Comparison of ENCODE assay signal across 9 mouse cellular contexts in the genomic region with DNA sequence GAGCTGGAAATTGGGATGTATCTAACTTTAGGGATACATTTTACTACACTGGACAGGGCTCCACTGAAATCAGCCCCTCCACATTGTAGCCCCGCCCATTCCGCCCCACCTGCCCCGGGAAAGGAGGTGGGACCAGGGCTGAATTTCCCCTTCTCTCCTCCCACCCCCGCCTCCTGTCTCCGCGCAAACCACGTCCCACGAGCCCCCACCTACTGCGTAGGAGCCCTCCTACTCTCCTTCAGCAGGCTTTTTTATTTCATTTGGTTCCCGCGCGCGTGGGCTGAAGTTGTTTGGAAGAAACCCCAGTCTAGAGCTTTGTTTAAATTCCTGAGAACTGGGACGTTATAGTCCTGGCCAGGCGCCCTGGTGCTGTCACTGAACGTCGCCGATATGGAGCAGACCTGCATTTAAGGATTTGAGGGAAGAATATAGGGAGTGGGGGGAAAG. TPM values are rescaled to one million over a fixed set of nuclear protein-coding genes. Genes with fewer than 3 reads are reported as not detected.
DNase-seq lines count a peak whose midpoint lies in the region; ATAC-seq and TF ChIP-seq lines count a peak whose summit lies in the region.
"Had no signal": no experiment of that assay in that cellular context is flagged by ENCODE, and none has a peak within 500 bp of the region (broad histone marks: within the 10 kb centered on the region; RNA-seq: fewer than 3 reads in every experiment).

No protein-coding gene starts in this region.

- peaks cover 4% of the 10 kb centered on the region for H3K4me1 ChIP-seq in liver, embryonic 11.5 days (replicated peaks; ENCODE audit: control insufficient read depth, insufficient read depth, low read length)
- peaks cover 47% of the 10 kb centered on the region for H3K4me1 ChIP-seq in embryonic facial prominence, embryonic 12.5 days
- H3K4me1 ChIP-seq in limb, embryonic 13.5 days = peaks cover 65% of the 10 kb centered on the region
- H3K4me1 ChIP-seq in olfactory bulb, adult 2 months (ENCODE audit: control insufficient read depth, insufficient read depth, low read length) = peaks cover 42% of the 10 kb centered on the region

- DNase-seq in liver, embryonic 11.5 days (ENCODE audit: low spot score) = no peak
- DNase-seq in liver = no peak
- no peak for DNase-seq in adrenal gland, postnatal 14 days
- DNase-seq in cerebellum, adult 18-20 months = no peak

- peaks cover 2% of the 10 kb centered on the region; the same call in 1 of the 2 replicates for H3K36me3 ChIP-seq in liver, embryonic 11.5 days (ENCODE audit: control insufficient read depth, insufficient read depth, low read length)
- peaks cover 26% of the 10 kb centered on the region for H3K36me3 ChIP-seq in embryonic facial prominence, embryonic 12.5 days
- peaks cover 42% of the 10 kb centered on the region for H3K36me3 ChIP-seq in limb, embryonic 13.5 days

- H3K4me3 ChIP-seq in liver, embryonic 11.5 days (ENCODE audit: low read depth, low read length) = peak overlapping the region; percentile 44
- peak overlapping the region; percentile 53 for H3K4me3 ChIP-seq in embryonic facial prominence, embryonic 12.5 days
- peak overlapping the region; percentile 66 for H3K4me3 ChIP-seq in limb, embryonic 13.5 days
- H3K4me3 ChIP-seq in olfactory bulb, adult 2 months (ENCODE audit: insufficient read depth, low read depth, low read length) = peak overlapping the region; percentile 19; the same call in 1 of the 2 replicates

- H3K4me2 ChIP-seq in liver, embryonic 11.5 days = peak overlapping the region; percentile 58
- peak overlapping the region; percentile 65 for H3K4me2 ChIP-seq in embryonic facial prominence, embryonic 12.5 days (replicated peaks)
- peak overlapping the region; percentile 89 for H3K4me2 ChIP-seq in limb, embryonic 13.5 days (replicated peaks)

- no peak for TF ChIP-seq CTCF in olfactory bulb, adult 2 months (IDR thresholded peaks at IDR 0.05; ENCODE audit: insufficient read depth, low read depth, low read length)

- no peak for TF ChIP-seq POLR2A in olfactory bulb, adult 2 months (IDR thresholded peaks at IDR 0.05; ENCODE audit: insufficient read depth, low read depth, low read length)

- peak overlapping the region; percentile 50; the same call in 1 of the 2 replicates for H3K9ac ChIP-seq in liver, embryonic 11.5 days (ENCODE audit: low read depth, low read length)
- H3K9ac ChIP-seq in embryonic facial prominence, embryonic 12.5 days = peak overlapping the region; percentile 54
- peak overlapping the region; percentile 90 for H3K9ac ChIP-seq in limb, embryonic 13.5 days

- H3K27ac ChIP-seq in liver, embryonic 11.5 days (ENCODE audit: low read depth, low read length) = 0 out of 2 replicates have a peak overlapping the region, but pooled peaks have one; percentile 14
- 0 out of 2 replicates have a peak overlapping the region, but pooled peaks have one; percentile 87 for H3K27ac ChIP-seq in embryonic facial prominence, embryonic 12.5 days
- H3K27ac ChIP-seq in limb, embryonic 13.5 days = peak overlapping the region; percentile 96
- H3K27ac ChIP-seq in olfactory bulb, adult 2 months (ENCODE audit: insufficient read depth, low read depth, low read length) = no peak overlapping the region

- ATAC-seq in liver, embryonic 11.5 days (replicated peaks; ENCODE audit: low FRiP score) = peak; percentile 53; the same call in 1 of the 2 replicates
- peak; percentile 8 for ATAC-seq in embryonic facial prominence, embryonic 12.5 days (ENCODE audit: insufficient number of reproducible peaks, insufficient read depth, low FRiP score, low TSS enrichment)
- peak; percentile 39 to 51; a peak in 2 of 4 replicates for ATAC-seq in hematopoietic stem cell, adult 5-6 weeks (replicated peaks in 1 of 2; ENCODE audit: insufficient read depth in 1 of 2, low FRiP score in 2 of 2, low TSS enrichment in 1 of 2, low read depth in 1 of 2, poor library complexity in 2 of 2, severe bottlenecking in 2 of 2)
- ATAC-seq in limb, embryonic 13.5 days (ENCODE audit: low FRiP score, low read depth) = peak; percentile 45

- peaks cover 78% of the 10 kb centered on the region for H3K27me3 ChIP-seq in liver, embryonic 11.5 days (replicated peaks; ENCODE audit: control insufficient read depth, insufficient read depth, low read length)
- peaks cover 6% of the 10 kb centered on the region for H3K27me3 ChIP-seq in embryonic facial prominence, embryonic 12.5 days
- peaks cover 3% of the 10 kb centered on the region; the same call in 1 of the 2 replicates for H3K27me3 ChIP-seq in limb, embryonic 13.5 days

- WGBS in liver, embryonic 11.5 days = 1% methylated on average over 18 of the region's 18 CpGs
- WGBS in embryonic facial prominence, embryonic 12.5 days = under 1% methylated on average over 18 of the region's 18 CpGs
- 2% methylated on average over 18 of the region's 18 CpGs for WGBS in limb, embryonic 13.5 days
- WGBS in olfactory bulb, adult 2 months = 2% methylated on average over 18 of the region's 18 CpGs

- H3K9me3 ChIP-seq in liver, embryonic 11.5 days (ENCODE audit: control insufficient read depth, low read length) = no peaks in the 10 kb centered on the region
- no peaks in the 10 kb centered on the region for H3K9me3 ChIP-seq in embryonic facial prominence, embryonic 12.5 days
- H3K9me3 ChIP-seq in limb, embryonic 13.5 days = no peaks in the 10 kb centered on the region

RNA-seq across cellular contexts. Expression of gene Col1a1, which starts 1.3 kb away (rescaled TPM):
- polyA plus RNA-seq in liver, embryonic 11.5 days (2014; fragmentation: Nextera tagmentation; extraction: Ambion mirVana) = 191 and 221 TPM in 2 replicates
- 512 and 623 TPM in 2 replicates for polyA plus RNA-seq in embryonic facial prominence, embryonic 12.5 days (2016; fragmentation: Nextera tagmentation; extraction: Ambion mirVana)
- not detected in 2 replicates for total RNA-seq in hematopoietic stem cell, adult 5-6 weeks (2017)
- 1,007 and 1,170 TPM in 2 replicates for polyA plus RNA-seq in limb, embryonic 13.5 days (2015; fragmentation: Nextera tagmentation; extraction: Ambion mirVana)
- not detected in 2 replicates for polyA plus RNA-seq in olfactory bulb, adult 2 months (2012; ENCODE audit: insufficient read depth, insufficient read length, low replicate concordance, missing spikeins)
- total RNA-seq in adrenal gland, postnatal 14 days (2021) = 358 and 494 TPM in 2 replicates
- total RNA-seq: neutrophil, adult 5-6 weeks had no signal

RNA-seq across cellular contexts. Expression of gene Hils1, which starts 30.0 kb away (rescaled TPM):
- polyA plus RNA-seq in liver, embryonic 11.5 days (2014; fragmentation: Nextera tagmentation; extraction: Ambion mirVana) = not detected in 2 replicates
- polyA plus RNA-seq in embryonic facial prominence, embryonic 12.5 days (2016; fragmentation: Nextera tagmentation; extraction: Ambion mirVana) = not detected in 2 replicates
- total RNA-seq in hematopoietic stem cell, adult 5-6 weeks (2017) = not detected in 2 replicates
- not detected in 2 replicates for polyA plus RNA-seq in limb, embryonic 13.5 days (2015; fragmentation: Nextera tagmentation; extraction: Ambion mirVana)
- not detected in 2 replicates for polyA plus RNA-seq in olfactory bulb, adult 2 months (2012; ENCODE audit: insufficient read depth, insufficient read length, low replicate concordance, missing spikeins)
- not detected in 2 replicates for total RNA-seq in adrenal gland, postnatal 14 days (2021)
- total RNA-seq: neutrophil, adult 5-6 weeks had no signal

RNA-seq across cellular contexts. Expression of gene Sgca, which starts 38.8 kb away (rescaled TPM):
- 0.22 and 0.30 TPM in 2 replicates for polyA plus RNA-seq in liver, embryonic 11.5 days (2014; fragmentation: Nextera tagmentation; extraction: Ambion mirVana)
- polyA plus RNA-seq in embryonic facial prominence, embryonic 12.5 days (2016; fragmentation: Nextera tagmentation; extraction: Ambion mirVana) = 1.5 and 1.8 TPM in 2 replicates
- not detected in 2 replicates for total RNA-seq in hematopoietic stem cell, adult 5-6 weeks (2017)
- polyA plus RNA-seq in limb, embryonic 13.5 days (2015; fragmentation: Nextera tagmentation; extraction: Ambion mirVana) = 6.1 and 7.1 TPM in 2 replicates
- not detected in 2 replicates for polyA plus RNA-seq in olfactory bulb, adult 2 months (2012; ENCODE audit: insufficient read depth, insufficient read length, low replicate concordance, missing spikeins)
- total RNA-seq in adrenal gland, postnatal 14 days (2021) = 0.26 TPM in 1 of 2 replicates, not detected in the other
- total RNA-seq: neutrophil, adult 5-6 weeks had no signal

RNA-seq across cellular contexts. Expression of gene Ppp1r9b, which starts 53.5 kb away (rescaled TPM):
- 21.9 and 27.9 TPM in 2 replicates for polyA plus RNA-seq in liver, embryonic 11.5 days (2014; fragmentation: Nextera tagmentation; extraction: Ambion mirVana)
- 14.4 TPM in 2 replicates for polyA plus RNA-seq in embryonic facial prominence, embryonic 12.5 days (2016; fragmentation: Nextera tagmentation; extraction: Ambion mirVana)
- 159 and 240 TPM in 2 replicates for total RNA-seq in hematopoietic stem cell, adult 5-6 weeks (2017)
- 11.4 and 11.8 TPM in 2 replicates for polyA plus RNA-seq in limb, embryonic 13.5 days (2015; fragmentation: Nextera tagmentation; extraction: Ambion mirVana)
- 129 TPM in 1 of 2 replicates, not detected in the other for polyA plus RNA-seq in olfactory bulb, adult 2 months (2012; ENCODE audit: insufficient read depth, insufficient read length, low replicate concordance, missing spikeins)
- 101 and 109 TPM in 2 replicates for total RNA-seq in adrenal gland, postnatal 14 days (2021)

Comparison
In these comparisons a context has a peak if more than half of its experiments do, and no peak if none do; other contexts are left out.
1. RNA of gene Col1a1, which starts 1.3 kb away (polyA plus RNA-seq): 1,007 to 1,170 TPM in limb, embryonic 13.5 days, 512 to 623 TPM in embryonic facial prominence, embryonic 12.5 days and 191 to 221 TPM in liver, embryonic 11.5 days; not detected in olfactory bulb, adult 2 months; every median in the first group is over 100 times any median in the second.
2. Peak in every context shown above with its lines, with median percentiles within 50 percentile points of each other: ATAC-seq, H3K4me2 ChIP-seq, H3K4me3 ChIP-seq and H3K9ac ChIP-seq.